ENCODE assay signal across 8 mouse cellular contexts in the genomic region with DNA sequence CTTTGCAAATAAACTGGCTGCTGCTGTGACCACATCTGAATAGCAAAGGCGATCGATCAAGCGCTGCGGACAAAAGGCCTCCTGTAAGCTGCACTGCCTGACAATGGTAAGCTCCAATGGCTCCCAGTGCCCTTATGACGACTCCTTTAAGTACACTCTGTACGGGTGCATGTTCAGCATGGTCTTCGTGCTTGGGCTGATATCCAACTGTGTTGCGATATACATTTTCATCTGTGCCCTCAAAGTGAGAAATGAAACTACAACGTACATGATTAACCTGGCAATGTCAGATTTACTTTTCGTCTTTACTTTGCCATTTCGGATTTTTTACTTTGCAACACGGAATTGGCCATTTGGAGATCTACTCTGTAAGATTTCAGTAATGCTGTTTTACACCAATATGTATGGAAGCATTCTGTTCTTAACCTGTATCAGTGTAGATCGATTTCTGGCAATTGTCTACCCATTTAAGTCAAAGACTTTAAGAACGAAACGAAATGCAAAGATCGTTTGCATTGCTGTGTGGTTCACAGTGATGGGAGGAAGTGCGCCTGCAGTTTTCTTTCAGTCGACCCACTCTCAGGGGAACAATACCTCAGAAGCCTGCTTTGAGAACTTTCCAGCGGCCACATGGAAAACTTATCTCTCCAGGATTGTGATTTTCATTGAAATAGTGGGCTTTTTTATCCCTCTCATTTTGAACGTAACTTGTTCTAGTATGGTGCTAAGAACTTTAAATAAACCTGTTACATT. TPM values are rescaled to one million over a fixed set of nuclear protein-coding genes. Genes with fewer than 3 reads are reported as not detected.
DNase-seq lines count a peak whose midpoint lies in the region; ATAC-seq lines count a peak whose summit lies in the region.

No protein-coding gene starts in this region.

- under 1% methylated on average over 20 of the region's 20 CpGs for WGBS in heart, embryonic 12.5 days
- under 1% methylated on average over 20 of the region's 20 CpGs for WGBS in kidney, embryonic 15.5 days

- no peaks in the 10 kb centered on the region for H3K9me3 ChIP-seq in heart, embryonic 12.5 days (replicated peaks)
- no peaks in the 10 kb centered on the region for H3K9me3 ChIP-seq in kidney, embryonic 15.5 days (replicated peaks)

- peak overlapping the region; percentile 65 for H3K4me2 ChIP-seq in heart, embryonic 12.5 days
- peak overlapping the region; percentile 57 for H3K4me2 ChIP-seq in kidney, embryonic 15.5 days

- H3K4me3 ChIP-seq in heart, embryonic 12.5 days, result peak overlapping the region; percentile 62
- peak overlapping the region; percentile 60 for H3K4me3 ChIP-seq in kidney, embryonic 15.5 days (replicated peaks)

- peak overlapping the region; percentile 91 for H3K27ac ChIP-seq in heart, embryonic 12.5 days (ENCODE audit: poor library complexity, severe bottlenecking)
- peak overlapping the region; percentile 96 for H3K27ac ChIP-seq in kidney, embryonic 15.5 days

- ATAC-seq in common myeloid progenitor, adult 5-6 weeks (replicated peaks; ENCODE audit: low read depth, poor library complexity, severe bottlenecking), result peak; percentile 63
- peak; percentile 79 for ATAC-seq in heart, embryonic 12.5 days (ENCODE audit: insufficient number of reproducible peaks, low FRiP score)
- peak; percentile 90 for ATAC-seq in kidney, embryonic 15.5 days (replicated peaks; ENCODE audit: low FRiP score)

- H3K9ac ChIP-seq in heart, embryonic 12.5 days, result peak overlapping the region; percentile 82
- peak overlapping the region; percentile 64 for H3K9ac ChIP-seq in kidney, embryonic 15.5 days

- DNase-seq in urinary bladder, postnatal 25 days (ENCODE audit: low spot score), result peak; percentile 26
- DNase-seq in urinary bladder, adult 2 months (ENCODE audit: low spot score), result no peak
- peak; percentile 64 for DNase-seq in lung, postnatal 25 days (ENCODE audit: low spot score)
- DNase-seq in retina, embryonic 14.5 days (ENCODE audit: low spot score), result peak; percentile 79
- no peak for DNase-seq in cerebellum, adult 8-10 months

- 0 out of 2 replicates have a peak, but pooled peaks cover 2% of the 10 kb centered on the region for H3K36me3 ChIP-seq in heart, embryonic 12.5 days
- peaks cover 11% of the 10 kb centered on the region; the same call in 1 of the 2 replicates for H3K36me3 ChIP-seq in kidney, embryonic 15.5 days

- H3K4me1 ChIP-seq in heart, embryonic 12.5 days (replicated peaks), result peaks cover 16% of the 10 kb centered on the region
- peaks cover 16% of the 10 kb centered on the region for H3K4me1 ChIP-seq in kidney, embryonic 15.5 days

- H3K27me3 ChIP-seq in heart, embryonic 12.5 days (replicated peaks), result no peaks in the 10 kb centered on the region
- H3K27me3 ChIP-seq in kidney, embryonic 15.5 days, result no peaks in the 10 kb centered on the region

RNA-seq across cellular contexts. Expression of gene Lpar6, which starts 1.0 kb away (rescaled TPM):
- polyA plus RNA-seq in urinary bladder, adult 2 months (2012; rRNA removed), result 10.2 and 13.2 TPM in 2 replicates
- 10.1 and 12.2 TPM in 2 replicates for total RNA-seq in common myeloid progenitor, adult 5-6 weeks (2017)
- polyA plus RNA-seq in heart, embryonic 12.5 days (2016; fragmentation: Nextera tagmentation; extraction: Ambion mirVana), result 8.1 and 9.1 TPM in 2 replicates
- polyA plus RNA-seq in kidney, embryonic 15.5 days (2015; fragmentation: Nextera tagmentation; extraction: Ambion mirVana), result 15.3 and 15.9 TPM in 2 replicates

Comparison
In these comparisons a context has a peak if more than half of its experiments do, and no peak if none do; other contexts are left out.
1. DNase-seq: peak in urinary bladder, postnatal 25 days (single experiment), lung, postnatal 25 days (single experiment) and retina, embryonic 14.5 days (single experiment); none in urinary bladder, adult 2 months (single experiment) and cerebellum, adult 8-10 months (single experiment).
2. Peak in every context shown above with its lines, with median percentiles within 50 percentile points of each other: ATAC-seq.